In the genomic region with DNA sequence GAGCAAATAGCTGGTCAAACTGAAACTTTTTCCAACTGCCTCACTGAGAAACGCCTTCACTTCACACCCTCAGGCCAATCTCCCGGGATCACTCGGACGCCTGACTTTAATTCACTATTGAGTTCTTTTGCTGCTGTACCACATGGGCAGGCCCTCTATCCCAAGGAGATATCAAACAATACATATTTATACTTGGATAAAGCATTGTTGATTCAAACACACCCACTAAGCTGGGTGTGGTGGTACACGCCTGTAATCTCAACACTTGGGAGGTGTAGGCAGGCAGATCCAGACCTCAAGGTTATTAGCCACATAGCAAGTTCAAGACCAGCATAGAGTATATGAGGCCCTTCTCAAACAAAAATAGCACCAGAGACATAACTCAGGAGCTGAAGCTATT, we compare ENCODE assay signal across 26 mouse cellular contexts.
A peak's percentile ranks its signal among the peaks of the same experiment; 100 is the strongest.
DNase-seq lines count a peak whose midpoint lies in the region; ATAC-seq lines count a peak whose summit lies in the region.
"Had no signal": no experiment of that assay in that cellular context is flagged by ENCODE, and none has a peak within 500 bp of the region (broad histone marks: within the 10 kb centered on the region; RNA-seq: fewer than 3 reads in every experiment).

No protein-coding gene starts in this region.

- H3K27ac ChIP-seq in stomach, embryonic 14.5 days (ENCODE audit: low read length), result no peak overlapping the region
- H3K27ac ChIP-seq in stomach, embryonic 16.5 days (ENCODE audit: low read length), result peak overlapping the region; percentile 18
- H3K27ac ChIP-seq: embryonic facial prominence, embryonic 10.5 days; embryonic facial prominence, embryonic 12.5 days; forebrain, embryonic 13.5 days; forebrain, embryonic 15.5 days had no signal

- H3K36me3 ChIP-seq in stomach, embryonic 14.5 days (ENCODE audit: control insufficient read depth, insufficient read depth, low read length), result no peaks in the 10 kb centered on the region
- H3K36me3 ChIP-seq in stomach, embryonic 16.5 days (ENCODE audit: control insufficient read depth, insufficient read depth, low read length), result no peaks in the 10 kb centered on the region
- H3K36me3 ChIP-seq: embryonic facial prominence, embryonic 12.5 days; forebrain, embryonic 15.5 days; G1E had no signal

- peak; percentile 87 for ATAC-seq in stomach, embryonic 14.5 days (ENCODE audit: insufficient number of reproducible peaks, insufficient read depth, low FRiP score, low read depth)
- ATAC-seq in stomach, embryonic 16.5 days (ENCODE audit: insufficient read depth, low FRiP score), result peak; percentile 91; the same call in 1 of the 2 replicates
- ATAC-seq: CD4-positive, CD25-positive, alpha-beta regulatory T cell, adult 4 months; forebrain, embryonic 13.5 days; forebrain, embryonic 15.5 days; forebrain, postnatal 0 days; Patski had no signal

- no peak overlapping the region for H3K4me2 ChIP-seq in stomach, embryonic 14.5 days (replicated peaks; ENCODE audit: low read depth, low read length)
- no peak overlapping the region for H3K4me2 ChIP-seq in stomach, embryonic 16.5 days (ENCODE audit: low read depth, low read length)
- H3K4me2 ChIP-seq: embryonic facial prominence, embryonic 12.5 days; forebrain, embryonic 13.5 days; forebrain, embryonic 15.5 days had no signal

- H3K9me3 ChIP-seq in stomach, embryonic 14.5 days (ENCODE audit: control insufficient read depth, low read depth, low read length), result no peaks in the 10 kb centered on the region
- no peaks in the 10 kb centered on the region for H3K9me3 ChIP-seq in stomach, embryonic 16.5 days (replicated peaks; ENCODE audit: control insufficient read depth, low read length)
- H3K9me3 ChIP-seq: embryonic facial prominence, embryonic 10.5 days; embryonic facial prominence, embryonic 12.5 days; forebrain, embryonic 13.5 days; forebrain, embryonic 15.5 days; G1E had no signal

- WGBS in stomach, embryonic 14.5 days, result 66% methylated on average over 5 of the region's 5 CpGs
- WGBS in stomach, embryonic 16.5 days, result 66% methylated on average over 5 of the region's 5 CpGs

- peaks cover 4% of the 10 kb centered on the region; the same call in 1 of the 2 replicates for H3K4me1 ChIP-seq in stomach, embryonic 14.5 days (ENCODE audit: control insufficient read depth, insufficient read depth, low read length)
- peaks cover 9% of the 10 kb centered on the region for H3K4me1 ChIP-seq in stomach, embryonic 16.5 days (ENCODE audit: control insufficient read depth, insufficient read depth, low read length)
- H3K4me1 ChIP-seq: embryonic facial prominence, embryonic 10.5 days; forebrain, embryonic 13.5 days; forebrain, embryonic 15.5 days had no signal

- H3K27me3 ChIP-seq in stomach, embryonic 14.5 days (ENCODE audit: control insufficient read depth, insufficient read depth, low read length), result no peaks in the 10 kb centered on the region
- H3K27me3 ChIP-seq in stomach, embryonic 16.5 days (ENCODE audit: control insufficient read depth, insufficient read depth, low read length), result no peaks in the 10 kb centered on the region
- H3K27me3 ChIP-seq: CH12.LX; embryonic facial prominence, embryonic 12.5 days; forebrain, embryonic 13.5 days; forebrain, embryonic 15.5 days; Patski had no signal

- H3K4me3 ChIP-seq in stomach, embryonic 14.5 days (ENCODE audit: low read depth, low read length), result no peak overlapping the region
- no peak overlapping the region for H3K4me3 ChIP-seq in stomach, embryonic 16.5 days (replicated peaks; ENCODE audit: low read length)
- H3K4me3 ChIP-seq: embryonic facial prominence, embryonic 10.5 days; embryonic facial prominence, embryonic 12.5 days; forebrain, embryonic 13.5 days; forebrain, embryonic 15.5 days had no signal

- DNase-seq in heart, adult 11 months, result peak; percentile 40
- DNase-seq in heart, adult 9 months (ENCODE audit: low spot score in 2 of 2), result no peak
- peak; percentile 32 for DNase-seq in ZHBTc4 (ENCODE audit: low read depth, low spot score)
- no peak for DNase-seq in urinary bladder, postnatal 36 days (ENCODE audit: low spot score in 2 of 2)
- DNase-seq in right cerebral cortex, postnatal 4 days, result no peak
- DNase-seq in embryo, embryonic 10.5 days (ENCODE audit: low spot score), result no peak
- DNase-seq: adrenal gland, adult 2 months; adrenal gland, postnatal 10 days; adrenal gland, postnatal 25 days; B cell, adult 2 months; cerebellum, adult 11-12 months; cerebellum, adult 2 months; cerebellum, adult 9-10 months; cerebellum, postnatal 10 days; cerebellum, postnatal 25 days; forebrain, postnatal 0 days had no signal

- H3K9ac ChIP-seq in stomach, embryonic 14.5 days (replicated peaks; ENCODE audit: low read depth, low read length), result no peak overlapping the region
- no peak overlapping the region for H3K9ac ChIP-seq in stomach, embryonic 16.5 days (ENCODE audit: low read length)
- H3K9ac ChIP-seq: embryonic facial prominence, embryonic 12.5 days; forebrain, embryonic 13.5 days; forebrain, embryonic 15.5 days; forebrain, postnatal 0 days had no signal

Comparison
In these comparisons a context has a peak if more than half of its experiments do, and no peak if none do; other contexts are left out.
1. DNase-seq: peak in heart, adult 11 months (single experiment) and ZHBTc4 (single experiment); none in heart, adult 9 months (0 of 2), urinary bladder, postnatal 36 days (0 of 2), right cerebral cortex, postnatal 4 days (single experiment) and embryo, embryonic 10.5 days (single experiment).